Mouse (Mus musculus) myocyte (in vitro differentiated cells): Measurements from ENCODE around the gene Trpm6. TPM values are rescaled to one million over a fixed set of nuclear protein-coding genes. Genes with fewer than 3 reads are reported as not detected.
"Not testable (repeated sequence)": the region's sequence is repeated elsewhere in the genome, so short reads cannot be mapped to it uniquely, and the experiment has no call there.

Experiments used
- H3K27me3 ChIP-seq: one replicate; pipeline ENCODE4 v1.6.1; 2011; ENCODE audit not compliant: control insufficient read depth, insufficient read depth, insufficient read length
- H3K36me3 ChIP-seq: one replicate; pipeline ENCODE4 v1.6.1; 2011; ENCODE audit not compliant: control insufficient read depth, insufficient read depth
- H3K4me2 ChIP-seq: one replicate; pipeline ENCODE4 v1.6.1; 2011; ENCODE audit warnings: low read depth, control low read depth
- H3K4me3 ChIP-seq: one replicate; pipeline ENCODE4 v1.5.1; 2011; ENCODE audit warnings: mild to moderate bottlenecking, control low read depth, moderate library complexity
- H3K79me2 ChIP-seq: one replicate; pipeline ENCODE4 v1.6.1; 2011; ENCODE audit not compliant: control insufficient read depth, insufficient read depth
- H3ac ChIP-seq: one replicate; pipeline ENCODE4 v1.6.1; 2011; ENCODE audit not compliant: control insufficient read depth, insufficient read length
- CEBPB ChIP-seq: IDR thresholded peaks from 2 replicates; pipeline ENCODE4 v1.6.1; 2011; ENCODE audit warnings: mild to moderate bottlenecking, moderate library complexity; ENCODE audit not compliant: poor library complexity, insufficient read depth, severe bottlenecking
- E2F4 ChIP-seq: IDR thresholded peaks from one replicate; pipeline ENCODE4 v1.6.1; 2011; ENCODE audit warnings: mild to moderate bottlenecking, control low read depth, moderate library complexity; ENCODE audit not compliant: insufficient read depth
- MAX ChIP-seq: IDR thresholded peaks from one replicate; pipeline ENCODE4 v1.6.1; 2011; ENCODE audit warnings: low read depth, mild to moderate bottlenecking, control low read depth
- MYOD1 ChIP-seq, 3 experiments: IDR thresholded peaks; one replicate each; pipeline ENCODE4 v1.6.1; 2011; ENCODE audit warnings: control low read depth in 2 of 3, low read depth in 2 of 3, mild to moderate bottlenecking in 2 of 3, moderate library complexity in 1 of 3; ENCODE audit not compliant: insufficient read length in 2 of 3, control insufficient read depth in 1 of 3
- MYOG ChIP-seq, 3 experiments: IDR thresholded peaks; one replicate each; pipeline ENCODE4 v1.6.1; 2011; ENCODE audit warnings: control low read depth in 2 of 3, low read depth in 2 of 3, mild to moderate bottlenecking in 2 of 3; ENCODE audit not compliant: insufficient read length in 2 of 3, control insufficient read depth in 1 of 3, insufficient read depth in 1 of 3
- POLR2A ChIP-seq: IDR thresholded peaks from one replicate; pipeline ENCODE4 v1.6.1; 2011; ENCODE audit warnings: low read depth, mild to moderate bottlenecking, control low read depth, moderate library complexity; ENCODE audit not compliant: insufficient read length
- POLR2AphosphoS2 ChIP-seq: IDR thresholded peaks from one replicate; pipeline ENCODE4 v1.6.1; 2011; ENCODE audit warnings: low read depth, control low read depth; ENCODE audit not compliant: insufficient read length
- REST ChIP-seq: IDR thresholded peaks from one replicate; pipeline ENCODE4 v1.6.1; 2011; ENCODE audit warnings: mild to moderate bottlenecking, control low read depth, moderate library complexity; ENCODE audit not compliant: insufficient read depth, insufficient read length
- SRF ChIP-seq: IDR thresholded peaks from one replicate; pipeline ENCODE4 v1.6.1; 2011; ENCODE audit warnings: low read depth; ENCODE audit not compliant: control insufficient read depth, insufficient read length
- TCF12 ChIP-seq: IDR thresholded peaks from one replicate; pipeline ENCODE4 v1.6.1; 2011; ENCODE audit warnings: mild to moderate bottlenecking, control low read depth; ENCODE audit not compliant: poor library complexity, insufficient read depth, severe bottlenecking
- TCF3 ChIP-seq: IDR thresholded peaks from one replicate; pipeline ENCODE4 v1.6.1; 2011; ENCODE audit warnings: low read depth, control low read depth; ENCODE audit not compliant: insufficient read length
- USF1 ChIP-seq: IDR thresholded peaks from one replicate; pipeline ENCODE4 v1.6.1; 2011; ENCODE audit warnings: low read depth, mild to moderate bottlenecking, control low read depth, moderate library complexity
- polyA plus RNA-seq: library from polyadenylated mRNA; unstranded; fragments of >200 nt; fragmentation: generic; extraction: Trizol; gene quantifications from one replicate; pipeline ENCODE4 v1.2.1, GENCODE M21; 2012; ENCODE audit warnings: missing spikeins

The Trpm6 gene
- polyA plus RNA-seq, 1 experiment = 0.08 TPM

GRCm38 (mm10) chr19:18712866-18713300 lies 36.9 kb upstream of the Trpm6 start, which contains the start of gene D030056L22Rik:
Gene D030056L22Rik (plus strand): TSS chr19:18713193.
- Histone ChIP-seq H3K4me2 (peak within 1 kb of the TSS; percentile 95), H3K27me3 (no peaks in the 10 kb centered on the region), H3K36me3 (peaks cover 6% of the 10 kb centered on the region), H3K4me3 (peak within 1 kb of the TSS; percentile 45), H3ac (peak within 1 kb of the TSS; percentile 11), H3K79me2 (peaks cover 38% of the 10 kb centered on the region)
- TF ChIP-seq POLR2AphosphoS2 (peak; percentile 91), TCF12 (no peak), TCF3 (no peak), MAX (no peak), MYOD1 (IDR thresholded peaks at IDR 0.05; ENCODE audit: control insufficient read depth in 1 of 3, insufficient read length in 2 of 3, low read depth in 2 of 3) (peak in 2 of 3 experiments; percentile 31 to 70), SRF (no peak), USF1 (no peak), MYOG (IDR thresholded peaks at IDR 0.05; ENCODE audit: control insufficient read depth in 1 of 3, insufficient read depth in 1 of 3, insufficient read length in 2 of 3, low read depth in 2 of 3) (peak in 1 of 3 experiments; percentile 42), CEBPB (no peak), POLR2A (peak; percentile 89), REST (no peak), E2F4 (peak; percentile 88)

GRCm38 (mm10) chr19:18713357-18713756 lies 36.4 kb upstream of the Trpm6 start:
- not testable (repeated sequence) for H3K27me3 ChIP-seq, H3K36me3 ChIP-seq
- Histone ChIP-seq H3K4me2 (peak overlapping the region; percentile 95), H3ac (peak overlapping the region; percentile 11), H3K4me3 (peak overlapping the region; percentile 45), H3K79me2 (peaks cover 42% of the 10 kb centered on the region)

- peaks cover 17% of the 10 kb centered on the region for H3K36me3 ChIP-seq
- H3ac ChIP-seq = no peak overlapping the region
- no peak for TF ChIP-seq E2F4
- TF ChIP-seq MYOD1 (IDR thresholded peaks at IDR 0.05; ENCODE audit: control insufficient read depth in 1 of 3, insufficient read length in 2 of 3, low read depth in 2 of 3) = no peak
- no peak for TF ChIP-seq POLR2A
- no peak for TF ChIP-seq CEBPB
- TF ChIP-seq MYOG (IDR thresholded peaks at IDR 0.05; ENCODE audit: control insufficient read depth in 1 of 3, insufficient read depth in 1 of 3, insufficient read length in 2 of 3, low read depth in 2 of 3) = no peak
- no peak for TF ChIP-seq USF1
- no peak for TF ChIP-seq MAX
- no peak for TF ChIP-seq POLR2AphosphoS2
- TF ChIP-seq SRF = no peak
- TF ChIP-seq TCF12 = no peak
- no peak for TF ChIP-seq TCF3
- TF ChIP-seq REST = no peak
- peaks cover 50% of the 10 kb centered on the region for H3K79me2 ChIP-seq
- H3K27me3 ChIP-seq = no peaks in the 10 kb centered on the region
- H3K4me3 ChIP-seq = no peak overlapping the region
- H3K4me2 ChIP-seq = peak overlapping the region; percentile 95
These were observed 33.4 kb upstream of the Trpm6 start for GRCm38 (mm10) chr19:18716374-18716773.

- Histone ChIP-seq H3K36me3 (peaks cover 12% of the 10 kb centered on the region), H3K4me2 (no peak overlapping the region), H3K79me2 (peaks cover 31% of the 10 kb centered on the region), H3ac (no peak overlapping the region), H3K4me3 (no peak overlapping the region), H3K27me3 (no peaks in the 10 kb centered on the region)
- TF ChIP-seq POLR2A = no peak
- TF ChIP-seq SRF = no peak
- no peak for TF ChIP-seq POLR2AphosphoS2
- no peak for TF ChIP-seq TCF3
- TF ChIP-seq E2F4 = no peak
- no peak for TF ChIP-seq MYOD1 (IDR thresholded peaks at IDR 0.05; ENCODE audit: control insufficient read depth in 1 of 3, insufficient read length in 2 of 3, low read depth in 2 of 3)
- TF ChIP-seq TCF12 = no peak
- no peak for TF ChIP-seq REST
- TF ChIP-seq CEBPB = no peak
- no peak for TF ChIP-seq MYOG (IDR thresholded peaks at IDR 0.05; ENCODE audit: control insufficient read depth in 1 of 3, insufficient read depth in 1 of 3, insufficient read length in 2 of 3, low read depth in 2 of 3)
- TF ChIP-seq MAX = no peak
These were observed 29.4 kb upstream of the Trpm6 start for GRCm38 (mm10) chr19:18720337-18720736.

- no peak overlapping the region for H3ac ChIP-seq
These were observed 24.6 kb upstream of the Trpm6 start for GRCm38 (mm10) chr19:18725186-18725585.

More at GRCm38 (mm10) chr19:18725186-18725585, 24.6 kb upstream of the Trpm6 start:
- Histone ChIP-seq H3K4me3 (no peak overlapping the region), H3K4me2 (no peak overlapping the region), H3K79me2 (no peaks in the 10 kb centered on the region), H3K36me3 (no peaks in the 10 kb centered on the region), H3K27me3 (no peaks in the 10 kb centered on the region)
- no peak for TF ChIP-seq POLR2AphosphoS2
- no peak for TF ChIP-seq MYOD1 (IDR thresholded peaks at IDR 0.05; ENCODE audit: control insufficient read depth in 1 of 3, insufficient read length in 2 of 3, low read depth in 2 of 3)
